Comparison of ENCODE assay signal across 8 mouse cellular contexts in the genomic region with DNA sequence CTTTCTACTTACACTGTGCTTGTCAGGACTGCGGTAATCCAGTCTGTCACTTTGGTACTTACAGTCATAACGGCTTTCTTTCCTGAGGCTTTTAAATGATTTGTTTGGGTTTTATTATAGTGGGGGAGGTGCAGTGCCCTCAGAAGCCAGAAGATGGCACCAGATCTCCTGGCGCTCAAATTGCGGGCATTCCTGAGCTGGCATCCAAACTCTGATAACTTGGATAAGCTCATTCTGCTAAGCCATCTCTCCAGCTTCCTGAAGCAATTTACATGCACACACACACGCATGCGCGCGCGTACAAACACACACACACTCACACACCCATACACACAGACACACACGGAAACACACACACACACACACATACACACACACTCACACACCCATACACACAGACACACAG. TPM values are rescaled to one million over a fixed set of nuclear protein-coding genes. Genes with fewer than 3 reads are reported as not detected.
A peak's percentile ranks its signal among the peaks of the same experiment; 100 is the strongest.
DNase-seq lines count a peak whose midpoint lies in the region; ATAC-seq and TF ChIP-seq lines count a peak whose summit lies in the region.

No protein-coding gene starts in this region.

- no peaks in the 10 kb centered on the region for H3K79me3 ChIP-seq in C2C12 (ENCODE audit: low read depth)

- H3K27ac ChIP-seq in embryonic facial prominence, embryonic 12.5 days = no peak overlapping the region
- H3K27ac ChIP-seq in kidney, embryonic 14.5 days (ENCODE audit: low read depth, low read length) = no peak overlapping the region
- H3K27ac ChIP-seq in liver, adult 2 months (replicated peaks; ENCODE audit: insufficient read depth, low read depth, low read length) = no peak overlapping the region

- no peaks in the 10 kb centered on the region for H3K79me2 ChIP-seq in C2C12 (ENCODE audit: control insufficient read depth, insufficient read depth)
- H3K79me2 ChIP-seq in liver, adult 2 months (ENCODE audit: control insufficient read depth, insufficient read depth, low read length) = no peaks in the 10 kb centered on the region
- no peaks in the 10 kb centered on the region for H3K79me2 ChIP-seq in myocyte (ENCODE audit: control insufficient read depth, insufficient read depth)

- no peak overlapping the region for H3K4me2 ChIP-seq in embryonic facial prominence, embryonic 12.5 days (replicated peaks)
- H3K4me2 ChIP-seq in kidney, embryonic 14.5 days (replicated peaks; ENCODE audit: low read depth, low read length) = no peak overlapping the region
- H3K4me2 ChIP-seq in myocyte (ENCODE audit: low read depth) = peak overlapping the region; percentile 16

- TF ChIP-seq CTCF in C2C12 (IDR thresholded peaks at IDR 0.05; ENCODE audit: control insufficient read depth, insufficient read depth, insufficient read length) = peak; percentile 50
- peak; percentile 92 for TF ChIP-seq CTCF in liver, adult 2 months (IDR thresholded peaks at IDR 0.05; ENCODE audit: low read depth, low read length)

- no peak for ATAC-seq in embryonic facial prominence, embryonic 12.5 days (ENCODE audit: insufficient number of reproducible peaks, insufficient read depth, low FRiP score, low TSS enrichment)
- peak; percentile 62 for ATAC-seq in granulocyte monocyte progenitor cell, adult 5-6 weeks (replicated peaks; ENCODE audit: poor library complexity, severe bottlenecking)
- peak; percentile 57; the same call in 1 of the 2 replicates for ATAC-seq in kidney, embryonic 14.5 days (ENCODE audit: low FRiP score, low TSS enrichment)

- peaks cover 4% of the 10 kb centered on the region; the same call in 1 of the 2 replicates for H3K4me1 ChIP-seq in embryonic facial prominence, embryonic 12.5 days
- no peaks in the 10 kb centered on the region for H3K4me1 ChIP-seq in kidney, embryonic 14.5 days (ENCODE audit: control insufficient read depth, insufficient read depth, low read length)
- H3K4me1 ChIP-seq in liver, adult 2 months (ENCODE audit: control insufficient read depth, insufficient read depth, low read length) = no peaks in the 10 kb centered on the region; the same call in 1 of the 2 replicates

- no peaks in the 10 kb centered on the region for H3K27me3 ChIP-seq in C2C12 (ENCODE audit: control insufficient read depth, insufficient read depth, insufficient read length)
- H3K27me3 ChIP-seq in embryonic facial prominence, embryonic 12.5 days = no peaks in the 10 kb centered on the region
- no peaks in the 10 kb centered on the region for H3K27me3 ChIP-seq in kidney, embryonic 14.5 days (ENCODE audit: control insufficient read depth, insufficient read depth, low read length)
- H3K27me3 ChIP-seq in liver, adult 2 months (ENCODE audit: control insufficient read depth, insufficient read depth, low read length) = no peaks in the 10 kb centered on the region
- no peaks in the 10 kb centered on the region for H3K27me3 ChIP-seq in myocyte (ENCODE audit: control insufficient read depth, insufficient read depth, insufficient read length)
- H3K27me3 ChIP-seq in splenic B cell, adult 2 months (ENCODE audit: control insufficient read depth, insufficient read depth, low read length, poor library complexity, severe bottlenecking) = no peaks in the 10 kb centered on the region

- 27% methylated on average over 10 of the region's 10 CpGs for WGBS in embryonic facial prominence, embryonic 12.5 days
- 23% methylated on average over 10 of the region's 10 CpGs for WGBS in kidney, embryonic 14.5 days
- 19% methylated on average over 10 of the region's 10 CpGs for WGBS in liver, adult 2 months

- no peaks in the 10 kb centered on the region for H3K9me3 ChIP-seq in embryonic facial prominence, embryonic 12.5 days
- no peaks in the 10 kb centered on the region for H3K9me3 ChIP-seq in kidney, embryonic 14.5 days (ENCODE audit: control insufficient read depth, low read length)

- peak; percentile 81 for DNase-seq in adrenal gland, postnatal 10 days
- DNase-seq in liver, adult 2 months (ENCODE audit: extremely low read depth, low read depth, low spot score) = peak; percentile 51
- peak; percentile 74 for DNase-seq in splenic B cell, adult 2 months (ENCODE audit: low read depth, low spot score)

- no peak for TF ChIP-seq POLR2A in liver, adult 2 months (IDR thresholded peaks at IDR 0.05; ENCODE audit: extremely low read depth, insufficient read depth, low read length)
- TF ChIP-seq POLR2A in myocyte (IDR thresholded peaks at IDR 0.05; ENCODE audit: insufficient read length, low read depth) = no peak

- H3ac ChIP-seq in C2C12 (ENCODE audit: control insufficient read depth, insufficient read length, low read depth) = no peak overlapping the region
- H3ac ChIP-seq in myocyte (ENCODE audit: control insufficient read depth, insufficient read length) = no peak overlapping the region

- H3K36me3 ChIP-seq in C2C12 (ENCODE audit: control insufficient read depth, insufficient read depth) (no peaks in the 10 kb centered on the region), myocyte (ENCODE audit: control insufficient read depth, insufficient read depth) (no peaks in the 10 kb centered on the region)
- no peaks in the 10 kb centered on the region for H3K36me3 ChIP-seq in embryonic facial prominence, embryonic 12.5 days
- no peaks in the 10 kb centered on the region for H3K36me3 ChIP-seq in kidney, embryonic 14.5 days (ENCODE audit: control insufficient read depth, insufficient read depth, low read length)
- no peaks in the 10 kb centered on the region for H3K36me3 ChIP-seq in liver, adult 2 months (ENCODE audit: control insufficient read depth, insufficient read depth, low read length)
- no peaks in the 10 kb centered on the region for H3K36me3 ChIP-seq in splenic B cell, adult 2 months (ENCODE audit: control insufficient read depth, insufficient read depth, low read length, poor library complexity, severe bottlenecking)

- peak overlapping the region; percentile 19; the same call in 1 of the 2 replicates for H3K9ac ChIP-seq in embryonic facial prominence, embryonic 12.5 days
- no peak overlapping the region for H3K9ac ChIP-seq in kidney, embryonic 14.5 days (ENCODE audit: low read depth, low read length)
- H3K9ac ChIP-seq in liver, adult 2 months (ENCODE audit: low read depth, low read length) = no peak overlapping the region

- H3K4me3 ChIP-seq in C2C12 (ENCODE audit: insufficient read depth, poor library complexity, severe bottlenecking) = no peak overlapping the region
- no peak overlapping the region for H3K4me3 ChIP-seq in embryonic facial prominence, embryonic 12.5 days
- no peak overlapping the region for H3K4me3 ChIP-seq in kidney, embryonic 14.5 days (ENCODE audit: low read length)
- no peak overlapping the region for H3K4me3 ChIP-seq in liver, adult 2 months (ENCODE audit: insufficient read depth, low read depth, low read length)
- H3K4me3 ChIP-seq in myocyte = no peak overlapping the region

TF ChIP-seq in C2C12, 6 proteins besides CTCF, POLR2A, EP300 and RAD21:
- TF ChIP-seq USF1 (IDR thresholded peaks at IDR 0.05; ENCODE audit: low read depth) (no peak), MYOD1 (IDR thresholded peaks at IDR 0.05; ENCODE audit: control insufficient read depth, insufficient read length, low read depth) (no peak), FOSL1 (IDR thresholded peaks at IDR 0.05; ENCODE audit: insufficient read depth, low read length, poor library complexity, severe bottlenecking) (no peak), CEBPB (IDR thresholded peaks at IDR 0.05; ENCODE audit: low read depth) (no peak), MAX (IDR thresholded peaks at IDR 0.05) (no peak), MYOG (IDR thresholded peaks at IDR 0.05; ENCODE audit: control insufficient read depth, extremely low read depth, insufficient read length) (no peak)

TF ChIP-seq in myocyte, 11 proteins besides CTCF, POLR2A, EP300 and RAD21:
- TF ChIP-seq USF1 (IDR thresholded peaks at IDR 0.05; ENCODE audit: low read depth) (no peak), E2F4 (IDR thresholded peaks at IDR 0.05; ENCODE audit: insufficient read depth) (no peak), TCF3 (IDR thresholded peaks at IDR 0.05; ENCODE audit: insufficient read length, low read depth) (no peak), REST (IDR thresholded peaks at IDR 0.05; ENCODE audit: insufficient read depth, insufficient read length) (no peak), MYOD1 (IDR thresholded peaks at IDR 0.05; ENCODE audit: control insufficient read depth in 1 of 3, insufficient read length in 2 of 3, low read depth in 2 of 3) (no peak), SRF (IDR thresholded peaks at IDR 0.05; ENCODE audit: control insufficient read depth, insufficient read length, low read depth) (no peak)
TF ChIP-seq in myocyte: peak in this region for 0.

RNA-seq across cellular contexts. Expression of a gene that starts 9.1 kb away (rescaled TPM):
- polyA plus RNA-seq in C2C12 (2012; fragmentation: generic; extraction: Trizol) = not detected
- total RNA-seq in adrenal gland, postnatal 10 days (2021) = 10 to 100 TPM; 18.8 to 23.5 TPM
- polyA plus RNA-seq in embryonic facial prominence, embryonic 12.5 days (2016; fragmentation: Nextera tagmentation; extraction: Ambion mirVana) = 8.7 and 9.4 TPM in 2 replicates
- 26.1 and 42.2 TPM in 2 replicates for total RNA-seq in granulocyte monocyte progenitor cell, adult 5-6 weeks (2014; fragmentation: Nextera tagmentation)
- total RNA-seq in granulocyte monocyte progenitor cell, adult 5-6 weeks (2017) = 74.5 and 94.5 TPM in 2 replicates
- 9.9 and 12.2 TPM in 2 replicates for polyA plus RNA-seq in kidney, embryonic 14.5 days (2014; fragmentation: Nextera tagmentation; extraction: Ambion mirVana)
- 60.6 and 77.4 TPM in 2 replicates for total RNA-seq in liver, adult 2 months (2014; rRNA removed)
- 9.1 and 13.5 TPM in 2 replicates for polyA plus RNA-seq in liver, adult 2 months (2012; rRNA removed)
- polyA plus RNA-seq in myocyte (2012; fragmentation: generic; extraction: Trizol) = 0.02 TPM

RNA-seq across cellular contexts. Expression of a gene that starts 18.4 kb away (rescaled TPM):
- polyA plus RNA-seq in C2C12 (2012; fragmentation: generic; extraction: Trizol) (0.07 TPM), myocyte (2012; fragmentation: generic; extraction: Trizol) (0.11 TPM)
- 10 to 100 TPM; 15.1 to 58.9 TPM for total RNA-seq in adrenal gland, postnatal 10 days (2021)
- polyA plus RNA-seq in embryonic facial prominence, embryonic 12.5 days (2016; fragmentation: Nextera tagmentation; extraction: Ambion mirVana) = 20.2 and 25.7 TPM in 2 replicates
- total RNA-seq in granulocyte monocyte progenitor cell, adult 5-6 weeks (2014; fragmentation: Nextera tagmentation) = not detected in 2 replicates
- total RNA-seq in granulocyte monocyte progenitor cell, adult 5-6 weeks (2017) = not detected in 2 replicates
- polyA plus RNA-seq in kidney, embryonic 14.5 days (2014; fragmentation: Nextera tagmentation; extraction: Ambion mirVana) = 3.0 and 3.6 TPM in 2 replicates
- total RNA-seq in liver, adult 2 months (2014; rRNA removed) = 0.81 and 1.3 TPM in 2 replicates
- 0.09 and 0.60 TPM in 2 replicates for polyA plus RNA-seq in liver, adult 2 months (2012; rRNA removed)

RNA-seq across cellular contexts. Expression of a gene that starts 42.0 kb away (rescaled TPM):
- polyA plus RNA-seq in C2C12 (2012; fragmentation: generic; extraction: Trizol) (not detected), myocyte (2012; fragmentation: generic; extraction: Trizol) (not detected)
- total RNA-seq in adrenal gland, postnatal 10 days (2021) = not detected
- not detected in 2 replicates for polyA plus RNA-seq in embryonic facial prominence, embryonic 12.5 days (2016; fragmentation: Nextera tagmentation; extraction: Ambion mirVana)
- not detected in 2 replicates for total RNA-seq in granulocyte monocyte progenitor cell, adult 5-6 weeks (2014; fragmentation: Nextera tagmentation)
- not detected in 2 replicates for total RNA-seq in granulocyte monocyte progenitor cell, adult 5-6 weeks (2017)
- not detected in 2 replicates for polyA plus RNA-seq in kidney, embryonic 14.5 days (2014; fragmentation: Nextera tagmentation; extraction: Ambion mirVana)
- not detected in 2 replicates for total RNA-seq in liver, adult 2 months (2014; rRNA removed)
- not detected in 2 replicates for polyA plus RNA-seq in liver, adult 2 months (2012; rRNA removed)
